ENCODE assay signal across 20 mouse cellular contexts in genomic region chr11:99388661-99389060, GRCm38 (mm10). TPM values are rescaled to one million over a fixed set of nuclear protein-coding genes. Genes with fewer than 3 reads are reported as not detected.
"Had no signal": no experiment of that assay in that cellular context is flagged by ENCODE, and none has a peak within 500 bp of the region (broad histone marks: within the 10 kb centered on the region; RNA-seq: fewer than 3 reads in every experiment).

No protein-coding gene starts in this region.

- H3K4me2 ChIP-seq: limb, embryonic 12.5 days; midbrain, embryonic 12.5 days; neural tube, embryonic 13.5 days had no signal

- DNase-seq: lung, adult 18-20 months; retina, postnatal 1 day; right cerebral cortex, postnatal 4 days; spleen, adult 18-20 months; thymus, adult 18-20 months; thymus, postnatal 14 days had no signal

- H3K9me3 ChIP-seq: limb, embryonic 12.5 days; midbrain, embryonic 12.5 days; neural tube, embryonic 13.5 days had no signal

- H3K4me3 ChIP-seq: left cerebral cortex, adult 2 months; limb, embryonic 12.5 days; midbrain, embryonic 12.5 days; neural tube, embryonic 13.5 days had no signal

- H3K27me3 ChIP-seq: limb, embryonic 12.5 days had no signal

- H3K9ac ChIP-seq: limb, embryonic 12.5 days; liver, embryonic 14.5 days; midbrain, embryonic 12.5 days; neural tube, embryonic 13.5 days had no signal

- H3K36me3 ChIP-seq: limb, embryonic 12.5 days; midbrain, embryonic 12.5 days; neural tube, embryonic 13.5 days had no signal

- ATAC-seq: intestine, embryonic 16.5 days; midbrain, embryonic 16.5 days had no signal

- H3K27ac ChIP-seq: left cerebral cortex, adult 2 months; limb, embryonic 12.5 days; liver, embryonic 14.5 days; midbrain, embryonic 12.5 days; neural tube, embryonic 13.5 days had no signal

RNA-seq across cellular contexts. Expression of gene Krt28, which starts 14.0 kb away (rescaled TPM):
- total RNA-seq: left cerebral cortex, adult 2 months; liver, adult 2 months; megakaryocyte-erythroid progenitor cell, adult 5-6 weeks had no signal
- polyA plus RNA-seq: limb, embryonic 12.5 days; liver, adult 2 months; liver, embryonic 14.5 days; stomach, embryonic 14.5 days had no signal

RNA-seq across cellular contexts. Expression of gene Krt12, which starts 33.4 kb away (rescaled TPM):
- total RNA-seq: liver, adult 2 months; megakaryocyte-erythroid progenitor cell, adult 5-6 weeks had no signal
- polyA plus RNA-seq: intestine, embryonic 16.5 days; limb, embryonic 12.5 days; liver, adult 2 months; liver, embryonic 14.5 days; lung, embryonic 16.5 days; midbrain, embryonic 12.5 days; stomach, embryonic 14.5 days had no signal

RNA-seq across cellular contexts. Expression of gene Krt27, which starts 37.8 kb away (rescaled TPM):
- total RNA-seq: layer of hippocampus, postnatal 25 days; left cerebral cortex, adult 2 months; left cerebral cortex, postnatal 25 days; liver, adult 2 months; megakaryocyte-erythroid progenitor cell, adult 5-6 weeks had no signal
- polyA plus RNA-seq: intestine, embryonic 16.5 days; large intestine, adult 2 months; limb, embryonic 12.5 days; liver, adult 2 months; liver, embryonic 14.5 days; lung, embryonic 16.5 days; midbrain, embryonic 12.5 days; midbrain, embryonic 16.5 days; stomach, embryonic 14.5 days had no signal

RNA-seq across cellular contexts. Expression of gene Krt20, which starts 49.3 kb away (rescaled TPM):
- total RNA-seq: layer of hippocampus, postnatal 25 days; left cerebral cortex, adult 2 months; left cerebral cortex, postnatal 25 days; megakaryocyte-erythroid progenitor cell, adult 5-6 weeks had no signal
